Mouse (Mus musculus): ENCODE data around the gene Castor2.

Castor2 gene

DNA sequence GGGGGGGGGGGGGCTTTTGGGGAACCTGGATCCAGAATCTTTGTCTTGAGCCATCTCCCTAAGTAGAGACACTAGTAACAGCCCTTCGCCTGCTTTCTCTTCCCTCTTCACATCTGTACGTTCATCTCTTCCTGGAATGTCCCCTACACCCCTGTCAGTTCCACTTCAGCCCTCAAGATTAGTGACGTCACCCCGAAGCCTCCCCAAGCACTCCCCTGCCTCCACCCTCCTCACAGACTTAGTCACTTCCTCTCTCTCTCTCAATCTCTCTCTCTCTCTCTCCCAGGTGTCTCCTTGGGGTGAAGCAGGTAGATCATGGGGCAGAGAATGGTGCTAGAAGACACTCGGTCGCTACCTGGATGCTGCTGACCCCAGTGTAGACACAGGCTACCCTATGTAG is 3.2 kb downstream of the Castor2 start:
- no peak for DNase-seq (ENCODE audit: low spot score)

DNA sequence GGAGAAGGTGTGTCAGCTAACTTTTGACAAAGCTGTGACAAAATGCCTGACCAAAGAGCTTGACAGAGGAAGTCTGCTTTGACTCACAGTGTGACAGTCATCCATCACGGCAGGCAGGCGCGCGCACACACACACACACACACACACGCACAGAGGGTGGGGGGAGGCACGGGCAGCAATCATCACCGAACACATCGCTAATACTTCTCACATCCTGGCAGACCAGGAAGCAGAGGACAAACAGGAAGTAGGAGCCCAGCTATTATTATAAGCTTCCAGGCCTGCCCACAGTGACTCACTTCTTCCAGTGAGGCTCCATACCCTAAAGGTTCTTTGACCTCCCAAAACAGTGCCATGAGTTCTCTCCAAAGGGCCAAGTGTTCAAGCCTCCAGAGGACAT is 6.3 kb downstream of the Castor2 start:
- DNase-seq (ENCODE audit: low spot score), result no peak

- DNase-seq (ENCODE audit: low spot score), result no peak
These were observed 15.5 kb downstream of the Castor2 start for GRCm38 (mm10) chr5:134114981-134115380.

DNA sequence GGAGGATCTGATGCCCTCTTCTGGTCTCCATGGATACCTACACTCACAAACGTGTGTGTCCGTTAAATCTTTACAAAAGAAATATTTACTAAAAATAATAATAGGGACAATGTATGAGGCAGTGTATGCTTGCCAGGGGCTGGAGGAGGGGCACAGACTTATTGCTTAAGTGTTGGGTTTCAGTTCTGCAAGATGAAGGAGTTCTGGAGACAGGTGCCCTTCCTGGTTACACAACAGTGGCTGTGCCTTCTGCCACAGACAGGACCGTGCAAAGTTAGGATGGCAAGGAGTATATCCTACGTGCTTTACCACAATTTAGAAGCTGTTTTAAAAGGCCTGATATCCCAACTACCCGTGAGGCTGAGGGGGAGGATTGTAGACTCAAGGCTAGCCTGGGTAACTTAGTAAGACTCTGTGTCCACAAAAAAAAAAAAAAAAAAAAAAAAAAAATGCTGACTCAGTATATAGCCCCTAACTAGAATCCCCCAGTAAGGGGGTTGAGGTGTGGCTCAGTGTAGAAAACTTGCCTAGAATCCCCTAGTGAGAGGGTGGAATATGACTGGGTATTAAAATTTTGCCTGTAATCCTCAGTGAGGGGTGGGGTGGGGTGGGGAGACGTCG is 16.2 kb downstream of the Castor2 start:
- DNase-seq (ENCODE audit: low spot score), result no peak

DNA sequence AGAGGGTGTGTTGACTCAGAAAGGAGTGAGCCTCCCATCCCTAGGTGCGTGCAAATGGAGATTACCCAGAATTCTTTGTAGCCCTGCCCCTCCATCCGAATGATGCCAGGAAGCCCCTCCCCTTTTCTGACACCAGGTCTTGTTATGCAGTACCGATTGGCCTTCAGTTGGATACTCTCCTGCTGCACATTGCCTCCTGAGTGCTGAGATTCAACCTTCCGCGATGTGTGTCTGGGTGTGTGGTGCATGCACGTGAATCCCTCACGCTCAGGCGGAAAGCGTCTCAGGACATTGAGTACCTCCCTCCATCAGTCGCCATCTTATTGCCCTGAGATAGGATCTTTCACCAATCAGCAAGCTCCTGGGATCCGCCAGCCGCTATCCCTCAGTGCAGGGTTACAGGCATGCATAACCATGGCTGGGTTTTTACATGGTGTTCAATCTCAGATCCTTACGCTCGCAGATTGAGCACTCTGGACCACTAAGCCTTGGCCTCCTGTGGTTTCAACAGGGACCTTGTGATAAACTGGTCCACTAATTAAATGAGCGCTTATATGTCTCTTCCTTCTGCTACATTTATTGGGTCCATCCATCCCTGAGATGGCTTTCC is 19.4 kb downstream of the Castor2 start:
- no peak for DNase-seq (ENCODE audit: low spot score)

DNA sequence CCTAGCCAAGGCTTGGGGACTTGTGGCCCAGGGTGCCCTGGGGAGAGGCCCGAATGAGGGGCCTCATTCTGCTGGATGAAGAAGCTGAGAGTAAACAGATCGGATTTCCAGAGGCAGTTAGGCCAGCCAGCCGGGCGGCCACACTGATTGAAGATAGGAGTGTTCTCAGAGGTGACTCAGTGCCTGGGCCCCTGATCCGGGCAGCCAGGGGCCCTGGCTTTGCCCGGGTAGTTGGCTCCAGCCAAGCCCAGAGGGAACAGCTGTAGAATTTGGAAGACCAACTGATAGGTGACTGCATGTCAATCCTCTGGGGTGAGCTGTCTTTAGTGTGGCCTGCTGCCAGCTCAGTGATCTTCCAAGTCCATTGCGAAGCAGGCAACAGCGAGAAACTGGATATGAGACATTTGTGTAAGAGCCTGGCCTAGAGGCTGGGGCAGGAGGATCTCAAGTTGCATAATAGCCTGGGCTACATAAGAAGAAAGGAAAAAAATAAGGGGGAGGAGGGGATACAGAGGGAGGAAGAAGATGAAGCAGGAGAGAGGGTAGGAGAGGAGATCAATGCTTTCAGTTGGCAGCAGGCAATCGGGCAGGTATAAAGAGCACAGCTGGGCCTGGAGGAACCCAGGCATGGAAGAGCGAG is 20.1 kb downstream of the Castor2 start:
- DNase-seq (ENCODE audit: low spot score), result no peak

DNA sequence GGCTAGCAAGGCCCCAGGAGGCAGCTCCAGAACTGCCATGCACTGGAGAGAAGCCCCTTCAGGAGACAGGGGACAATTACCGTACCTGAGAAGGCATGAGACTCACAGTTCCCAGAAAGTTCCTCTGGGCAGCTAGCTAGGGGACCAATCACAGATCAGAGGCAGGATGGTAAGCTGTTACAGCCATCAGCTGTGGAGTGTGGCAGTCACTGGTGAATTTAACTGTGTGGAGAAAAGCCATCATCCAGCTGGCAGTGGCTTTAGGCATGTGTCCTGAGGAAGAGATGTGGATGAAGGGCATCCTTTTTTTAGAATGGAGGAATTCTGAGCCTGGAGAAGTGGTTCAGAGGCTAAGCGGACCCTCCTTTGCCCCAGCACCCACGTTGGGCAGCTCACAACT is 20.6 kb downstream of the Castor2 start:
- DNase-seq (ENCODE audit: low spot score), result no peak

GRCm38 (mm10) chr5:134121138-134121892 is 21.8 kb downstream of the Castor2 start:
- DNase-seq (ENCODE audit: low spot score), result no peak

GRCm38 (mm10) chr5:134121893-134122259 is 22.4 kb downstream of the Castor2 start:
- DNase-seq (ENCODE audit: low spot score), result no peak

DNA sequence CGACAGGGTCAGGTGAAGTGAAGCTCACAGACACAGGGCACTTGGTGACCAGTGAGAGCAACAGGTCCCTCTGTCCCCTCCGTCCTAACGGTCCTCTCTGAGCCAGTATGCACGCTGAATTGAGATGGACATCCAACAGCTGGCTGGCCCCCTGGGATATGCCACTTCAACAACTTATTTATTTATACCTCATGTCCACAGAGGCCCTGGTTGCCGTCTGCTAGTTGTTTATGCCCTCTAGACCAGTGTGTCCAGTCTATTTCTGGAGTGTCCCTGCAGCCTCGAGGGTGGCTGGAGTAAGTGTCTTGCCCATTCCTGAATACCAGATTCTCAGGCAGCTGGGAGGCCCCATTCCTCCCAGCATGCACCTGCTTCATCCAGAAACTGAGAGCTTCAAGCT is 24.3 kb downstream of the Castor2 start:
- DNase-seq (ENCODE audit: low spot score), result no peak

GRCm38 (mm10) chr5:134126232-134126631 is 26.7 kb downstream of the Castor2 start:
- DNase-seq (ENCODE audit: low spot score), result no peak

- DNase-seq (ENCODE audit: low spot score), result no peak
These were observed 32.1 kb downstream of the Castor2 start for GRCm38 (mm10) chr5:134131586-134131985.

- DNase-seq (ENCODE audit: low spot score), result no peak
These were observed 36.5 kb downstream of the Castor2 start for GRCm38 (mm10) chr5:134136022-134136421.

DNA sequence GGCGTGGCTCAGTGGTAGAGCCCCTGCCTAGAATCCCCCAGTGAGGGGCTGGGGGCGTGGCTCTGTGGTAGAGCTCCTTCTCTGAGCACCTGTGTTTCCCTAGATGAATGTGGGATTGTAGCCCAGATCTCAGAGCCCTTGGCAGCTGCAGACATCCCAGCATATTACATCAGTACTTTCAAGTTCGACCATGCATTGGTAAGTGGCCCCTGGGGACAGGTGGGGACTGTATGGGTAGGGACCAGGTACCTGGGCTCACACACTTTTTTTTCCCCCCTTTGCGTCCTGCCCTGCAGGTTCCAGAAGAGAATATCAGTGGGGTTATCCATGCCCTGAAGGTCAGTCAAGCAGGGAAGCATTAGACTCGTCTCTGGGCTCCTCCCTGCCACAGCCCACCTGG is 38.4 kb downstream of the Castor2 start:
- no peak for DNase-seq (ENCODE audit: low spot score)

DNA sequence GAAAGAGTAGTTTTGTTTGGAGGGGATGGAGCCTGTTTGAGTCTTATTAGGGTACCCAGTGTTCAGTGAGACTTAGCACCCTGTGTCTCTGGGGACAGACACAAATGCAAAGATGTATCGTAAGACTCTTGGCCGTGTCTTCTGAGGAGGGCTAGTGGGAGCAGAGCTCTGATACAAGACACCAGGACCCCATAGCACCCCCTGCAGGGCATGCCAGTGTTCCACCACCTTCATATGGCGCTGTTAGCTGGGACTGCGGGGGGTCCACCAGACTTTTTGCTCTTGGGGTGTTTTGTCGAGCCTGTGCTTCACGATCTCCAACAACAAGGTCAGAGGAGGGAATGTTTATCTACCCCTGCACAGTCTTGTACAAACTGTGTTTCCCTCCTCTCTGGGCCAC is 39.9 kb downstream of the Castor2 start:
- no peak for DNase-seq (ENCODE audit: low spot score)

DNA sequence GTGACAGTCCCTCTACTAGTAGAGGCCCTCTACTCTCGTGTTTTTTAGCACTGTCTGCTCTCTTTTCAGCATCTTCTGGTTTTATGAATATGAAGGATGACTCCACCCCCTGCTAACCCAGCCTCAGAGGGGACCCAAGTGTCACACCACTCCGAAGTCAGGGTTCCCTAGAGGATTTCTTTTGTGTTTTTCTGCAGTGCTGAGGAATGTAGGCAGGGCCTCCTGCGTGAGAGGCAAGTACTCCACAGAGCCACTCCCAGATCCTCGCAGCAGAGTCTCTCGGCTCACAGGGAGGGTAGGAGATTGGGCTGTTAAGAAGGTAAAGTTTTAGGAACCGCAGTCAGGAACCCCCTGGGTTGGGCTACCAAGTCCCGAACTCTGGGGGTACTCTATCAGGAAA is 41.7 kb downstream of the Castor2 start:
- DNase-seq (ENCODE audit: low spot score), result no peak

DNA sequence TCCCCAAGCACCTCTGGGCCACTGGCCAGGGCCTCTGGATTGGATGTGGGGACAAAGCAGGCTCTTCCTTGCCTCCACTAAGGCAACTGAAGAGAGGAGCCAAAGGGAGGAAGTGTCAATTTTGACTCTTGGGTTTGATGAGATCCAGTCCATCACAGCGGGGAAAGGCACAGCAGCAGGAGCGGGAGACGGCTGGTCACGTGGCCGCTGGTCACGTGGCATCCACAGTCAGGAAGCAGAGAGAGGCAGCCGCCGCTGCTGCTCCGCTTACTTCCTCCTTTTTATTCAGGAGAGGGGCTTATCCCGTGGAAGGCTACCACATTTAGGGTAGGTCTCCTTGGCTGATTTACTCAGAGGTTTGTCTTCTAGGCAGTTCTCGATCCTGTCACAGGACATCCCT is 42.9 kb downstream of the Castor2 start:
- DNase-seq (ENCODE audit: low spot score), result no peak

DNA sequence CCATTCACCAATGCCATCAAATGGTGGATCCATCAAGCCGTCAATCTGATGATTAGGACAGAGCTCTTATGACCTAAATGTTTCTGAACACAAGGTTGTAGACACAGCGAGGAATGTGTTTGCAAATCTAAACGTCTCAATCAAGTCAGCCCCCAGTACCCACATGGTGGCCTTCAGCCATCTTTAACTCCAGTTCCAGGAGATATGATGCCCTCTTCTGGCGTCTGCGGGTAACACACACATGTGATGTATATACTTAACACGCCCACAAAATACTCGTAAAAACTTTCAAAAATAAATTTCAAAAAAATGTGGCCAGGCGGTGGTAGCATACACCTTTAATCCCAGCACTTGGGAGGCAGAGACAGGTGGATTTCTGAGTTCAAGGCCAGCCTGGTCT is 45.5 kb downstream of the Castor2 start:
- no peak for DNase-seq (ENCODE audit: low spot score)

DNA sequence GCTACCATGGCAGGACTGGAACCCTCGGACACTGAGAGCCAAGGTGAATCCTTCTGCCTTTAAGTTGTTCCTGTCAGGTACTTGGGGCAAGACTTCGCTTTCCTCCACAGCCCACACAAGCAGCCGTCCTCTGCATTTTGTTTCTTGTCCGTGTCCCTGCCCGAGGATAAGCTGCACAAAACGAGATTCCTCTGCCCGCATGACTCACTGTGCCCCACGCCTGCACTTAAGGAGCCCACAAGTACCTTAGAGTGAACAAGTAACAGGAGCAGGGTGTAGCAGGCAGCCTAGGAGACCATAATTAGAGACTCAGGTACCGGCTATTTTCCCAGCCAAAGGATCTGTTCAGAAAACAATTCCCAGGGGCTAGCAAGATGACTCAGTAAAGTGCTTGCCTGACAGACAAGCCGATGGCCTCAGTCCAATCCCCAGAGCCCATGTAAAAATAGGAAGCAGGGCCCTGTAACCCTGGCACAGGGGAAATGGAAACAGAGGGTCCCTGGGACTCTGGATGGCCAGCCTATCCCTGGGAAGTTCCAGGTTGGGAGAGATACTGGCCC is 47.8 kb downstream of the Castor2 start:
- no peak for DNase-seq (ENCODE audit: low spot score)

- DNase-seq (ENCODE audit: low spot score), result no peak
These were observed 48.6 kb downstream of the Castor2 start for GRCm38 (mm10) chr5:134148153-134148552.

- no peak for DNase-seq (ENCODE audit: low spot score)
These were observed 52.4 kb downstream of the Castor2 start for GRCm38 (mm10) chr5:134151895-134152294.

DNA sequence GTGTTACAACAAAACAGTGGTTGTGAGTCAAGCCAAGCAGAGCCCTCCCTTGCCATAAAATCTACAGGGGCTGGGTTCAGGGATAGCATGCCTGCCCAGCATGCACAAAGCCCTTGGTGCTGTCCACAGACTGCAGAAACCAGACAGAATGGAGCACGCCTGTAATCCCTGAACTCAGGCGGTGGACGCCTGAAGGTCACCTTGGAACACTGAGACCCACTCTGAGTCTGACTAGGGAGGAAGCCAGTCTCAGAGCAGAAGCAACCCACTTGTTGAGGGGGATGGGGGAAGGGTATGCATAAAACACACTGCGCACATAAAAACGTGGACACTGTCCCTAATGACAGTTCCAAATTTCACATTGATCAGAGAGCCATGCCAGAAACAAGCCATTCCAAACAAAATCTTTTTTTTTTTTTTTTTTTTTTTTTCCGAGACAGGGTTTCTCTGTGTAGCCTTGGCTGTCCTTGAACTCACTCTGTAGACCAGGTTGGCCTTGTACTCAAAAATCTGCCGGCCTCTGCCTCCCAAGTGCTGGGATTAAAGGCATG is 56.5 kb downstream of the Castor2 start:
- no peak for DNase-seq (ENCODE audit: low spot score)

Measured in layer of hippocampus, adult 9-10 months (tissue).